Mouse (Mus musculus) MEL (cell line): ENCODE measurements around the gene Krt7. TPM values are rescaled to one million over a fixed set of nuclear protein-coding genes. Genes with fewer than 3 reads are reported as not detected.

Experiments
- DNase-seq: peaks from one replicate; pipeline ENCODE4 v3.0.0; 2011; ENCODE audit warnings: low read depth, low spot score
- H3K27ac ChIP-seq: 2 replicates; pipeline ENCODE4 v1.5.1; 2012; ENCODE audit warnings: low read depth, mild to moderate bottlenecking, control low read depth, low read length, moderate library complexity; ENCODE audit not compliant: control insufficient read depth
- H3K27me3 ChIP-seq, 2 experiments: fragments of 150-350 bp in 1 of 2; sonication (generic) in 1 of 2; 2 replicates each; pipeline ENCODE4 v1.6.1; 2012; ENCODE audit warnings: low read length in 2 of 2, mild to moderate bottlenecking in 2 of 2, improper control_type of control experiment in 1 of 2, moderate library complexity in 1 of 2; ENCODE audit not compliant: insufficient read depth in 2 of 2, control insufficient read depth in 1 of 2
- H3K36me3 ChIP-seq, 2 experiments: 2 replicates each; pipeline ENCODE4 v1.6.1; 2012 to 2014; ENCODE audit warnings: low read length in 2 of 2, improper control_type of control experiment in 1 of 2, inconsistent platforms in 1 of 2, mild to moderate bottlenecking in 1 of 2; ENCODE audit not compliant: insufficient read depth in 2 of 2, control insufficient read depth in 1 of 2
- H3K4me1 ChIP-seq, 2 experiments: fragments of 150-350 bp in 1 of 2; sonication (generic) in 1 of 2; 2 replicates each; pipeline ENCODE4 v1.6.1; 2012; ENCODE audit warnings: low read length in 2 of 2, improper control_type of control experiment in 1 of 2, mild to moderate bottlenecking in 1 of 2; ENCODE audit not compliant: insufficient read depth in 2 of 2, control insufficient read depth in 1 of 2
- H3K4me3 ChIP-seq, 2 experiments: fragments of 150-350 bp in 1 of 2; sonication (generic) in 1 of 2; 2 replicates each; pipeline ENCODE4 v1.5.1; 2012; ENCODE audit warnings: low read depth in 2 of 2, low read length in 2 of 2, mild to moderate bottlenecking in 2 of 2, moderate library complexity in 2 of 2, control low read depth in 1 of 2, improper control_type of control experiment in 1 of 2; ENCODE audit not compliant: control insufficient read depth in 1 of 2, insufficient read depth in 1 of 2
- H3K79me2 ChIP-seq: 2 replicates; pipeline ENCODE4 v1.6.1; 2012; ENCODE audit warnings: mild to moderate bottlenecking, low read length, moderate library complexity; ENCODE audit not compliant: control insufficient read depth, poor library complexity, insufficient read depth
- H3K9ac ChIP-seq: 2 replicates; pipeline ENCODE4 v1.6.1; 2012; ENCODE audit warnings: low read depth, mild to moderate bottlenecking, control low read depth, low read length, moderate library complexity; ENCODE audit not compliant: control insufficient read depth, poor library complexity, severe bottlenecking
- H3K9me3 ChIP-seq: fragments of 150-350 bp; sonication (generic); replicated peaks from 2 replicates; pipeline ENCODE4 v1.6.1; 2012; ENCODE audit warnings: mild to moderate bottlenecking, low read length, improper control_type of control experiment, moderate library complexity; ENCODE audit not compliant: insufficient read depth
- BHLHE40 ChIP-seq: IDR thresholded peaks from 2 replicates; pipeline ENCODE4 v1.6.1; 2012; ENCODE audit warnings: low read depth, mild to moderate bottlenecking, inconsistent platforms, low read length, improper control_type of control experiment, borderline replicate concordance
- CHD2 ChIP-seq: IDR thresholded peaks from 2 replicates; pipeline ENCODE4 v1.6.1; 2011; ENCODE audit warnings: low read length, improper control_type of control experiment
- CTCF ChIP-seq, 3 experiments: IDR thresholded peaks in 2 of 3; conservative IDR thresholded peaks in 1 of 3; 2 replicates each; pipeline ENCODE4 v1.5.1; 2011 to 2012; ENCODE audit warnings: low read length in 3 of 3, low read depth in 2 of 3, mild to moderate bottlenecking in 2 of 3, improper control_type of control experiment in 1 of 3, inconsistent platforms in 1 of 3, mixed read lengths in 1 of 3, moderate library complexity in 1 of 3; ENCODE audit not compliant: control insufficient read depth in 1 of 3, insufficient read depth in 1 of 3, poor library complexity in 1 of 3, severe bottlenecking in 1 of 3
- EP300 ChIP-seq, 2 experiments: IDR thresholded peaks; 2 replicates each; pipeline ENCODE4 v1.6.1; 2011; ENCODE audit warnings: improper control_type of control experiment in 2 of 2, low read length in 2 of 2, low read depth in 1 of 2, mild to moderate bottlenecking in 1 of 2
- GABPA ChIP-seq: IDR thresholded peaks from 2 replicates; pipeline ENCODE4 v1.6.1; 2012; ENCODE audit warnings: low read depth, mild to moderate bottlenecking, inconsistent platforms, low read length, improper control_type of control experiment, moderate library complexity
- GATA1 ChIP-seq: IDR thresholded peaks from 2 replicates; pipeline ENCODE4 v1.6.1; 2011; ENCODE audit warnings: low read depth, low read length, improper control_type of control experiment
- HCFC1 ChIP-seq: IDR thresholded peaks from 2 replicates; pipeline ENCODE4 v1.6.1; 2012; ENCODE audit warnings: low read depth, mild to moderate bottlenecking, inconsistent platforms, low read length, improper control_type of control experiment, moderate library complexity
- MYB ChIP-seq: IDR thresholded peaks from 2 replicates; pipeline ENCODE4 v1.6.1; 2011; ENCODE audit warnings: mild to moderate bottlenecking, low read depth, low read length, improper control_type of control experiment
- MYC ChIP-seq: IDR thresholded peaks from 2 replicates; pipeline ENCODE4 v1.6.1; 2011; ENCODE audit warnings: low read depth, mild to moderate bottlenecking, low read length, improper control_type of control experiment, moderate library complexity
- NELFE ChIP-seq: IDR thresholded peaks from 2 replicates; pipeline ENCODE4 v1.6.1; 2011; ENCODE audit warnings: low read depth, low read length, improper control_type of control experiment
- NRF1 ChIP-seq: IDR thresholded peaks from 2 replicates; pipeline ENCODE4 v1.6.1; 2014; ENCODE audit warnings: low read depth, mild to moderate bottlenecking, inconsistent platforms, low read length, improper control_type of control experiment, moderate library complexity; ENCODE audit not compliant: poor library complexity, insufficient read depth, severe bottlenecking
- POLR2AphosphoS5 ChIP-seq: IDR thresholded peaks from 2 replicates; pipeline ENCODE4 v1.6.1; 2012; ENCODE audit warnings: low read depth, borderline replicate concordance, mild to moderate bottlenecking, inconsistent platforms, low read length, moderate library complexity, mixed read lengths
- RAD21 ChIP-seq: IDR thresholded peaks from 2 replicates; pipeline ENCODE4 v1.6.1; 2011; ENCODE audit warnings: mild to moderate bottlenecking, low read depth, low read length, improper control_type of control experiment
- SMC3 ChIP-seq: IDR thresholded peaks from 2 replicates; pipeline ENCODE4 v1.6.1; 2011; ENCODE audit warnings: low read depth, low read length, improper control_type of control experiment
- TAL1 ChIP-seq: IDR thresholded peaks from 2 replicates; pipeline ENCODE4 v1.6.1; 2012; ENCODE audit warnings: mild to moderate bottlenecking, inconsistent platforms, low read length, moderate library complexity, mixed read lengths
- TCF12 ChIP-seq: IDR thresholded peaks from 2 replicates; pipeline ENCODE4 v1.6.1; 2014; ENCODE audit warnings: low read depth, mild to moderate bottlenecking, inconsistent platforms, low read length, improper control_type of control experiment, moderate library complexity
- UBTF ChIP-seq: IDR thresholded peaks from 2 replicates; pipeline ENCODE4 v1.6.1; 2012; ENCODE audit warnings: low read depth, mild to moderate bottlenecking, inconsistent platforms, low read length, improper control_type of control experiment, moderate library complexity, borderline replicate concordance; ENCODE audit not compliant: insufficient read depth
- polyA plus RNA-seq, 2 experiments: library from polyadenylated mRNA; stranded (reverse) in 1 of 2; unstranded in 1 of 2; fragments of >175 nt in 1 of 2; fragments of >200 nt in 1 of 2; gene quantifications; 2 replicates each; pipeline versions ENCODE4 v1.2.1 to v1.2.4; 2012; ENCODE audit warnings: low replicate concordance in 2 of 2, low read depth in 1 of 2; ENCODE audit not compliant: insufficient read length in 2 of 2, insufficient read depth in 1 of 2, missing spikeins in 1 of 2
- total RNA-seq: library from RNA; depleted of rRNA; stranded (reverse); fragments of 300-350 nt; gene quantifications from 2 replicates; pipeline ENCODE4 v1.2.3, GENCODE M21; 2012

The Krt7 gene
- total and polyA plus RNA-seq, 3 experiments, result 0.03 to 0.04 TPM; not detected in 1

DNA sequence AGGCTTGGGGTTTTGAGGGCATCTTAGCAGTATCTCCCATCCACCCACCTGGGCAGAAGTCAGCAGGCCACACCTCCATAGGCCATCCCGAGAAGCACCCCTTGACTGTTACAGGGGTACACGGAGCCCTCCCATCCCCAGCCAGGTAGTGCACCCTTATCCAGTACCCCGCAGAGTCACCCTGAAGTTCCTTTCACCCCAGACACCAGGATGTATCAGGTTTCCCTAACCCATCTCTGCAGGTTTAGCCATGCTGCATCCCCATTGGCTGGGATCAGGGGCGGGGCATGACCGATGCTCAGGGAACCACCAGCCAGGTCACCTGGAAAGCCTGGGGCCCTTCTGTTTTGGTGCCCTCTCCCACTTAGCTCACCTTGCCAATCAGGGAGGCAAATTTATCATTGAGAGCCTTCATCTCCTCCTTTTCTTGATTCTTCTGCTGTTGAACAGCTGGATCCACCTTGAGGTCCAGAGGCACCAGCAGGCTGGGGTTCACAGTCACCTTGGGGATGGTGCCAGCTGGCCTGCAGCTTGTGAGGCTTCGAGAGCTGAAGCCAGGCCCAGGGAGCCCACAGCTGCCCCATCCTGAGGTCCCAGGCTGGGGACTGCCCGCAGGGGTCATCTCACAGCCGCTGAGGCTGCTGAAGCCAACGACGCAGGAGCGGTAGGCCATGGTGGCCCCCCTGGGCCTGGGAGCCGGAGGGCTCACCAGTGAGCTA lies 41.3 kb upstream of the Krt7 start:
- no peak overlapping the region for H3K4me3 ChIP-seq
- no peak overlapping the region for H3K9ac ChIP-seq
- no peaks in the 10 kb centered on the region for H3K9me3 ChIP-seq
- H3K4me1 ChIP-seq, result no peaks in the 10 kb centered on the region
- DNase-seq, result no peak
- no peaks in the 10 kb centered on the region for H3K79me2 ChIP-seq
- H3K27me3 ChIP-seq, result no peaks in the 10 kb centered on the region; a peak in 1 of 4 replicates
- H3K36me3 ChIP-seq, result no peaks in the 10 kb centered on the region
- H3K27ac ChIP-seq, result no peak overlapping the region
- TF ChIP-seq TCF12 (no peak), GABPA (no peak), GATA1 (no peak), UBTF (no peak), HCFC1 (no peak), POLR2AphosphoS5 (no peak), BHLHE40 (no peak), CTCF (IDR thresholded peaks at IDR 0.05 in 2 of 3, conservative IDR thresholded peaks at IDR 0.05 in 1 of 3; ENCODE audit: control insufficient read depth in 1 of 3, insufficient read depth in 1 of 3, low read depth in 2 of 3, low read length in 3 of 3, poor library complexity in 1 of 3, severe bottlenecking in 1 of 3) (no peak), NELFE (no peak), CHD2 (no peak), TAL1 (no peak)

DNA sequence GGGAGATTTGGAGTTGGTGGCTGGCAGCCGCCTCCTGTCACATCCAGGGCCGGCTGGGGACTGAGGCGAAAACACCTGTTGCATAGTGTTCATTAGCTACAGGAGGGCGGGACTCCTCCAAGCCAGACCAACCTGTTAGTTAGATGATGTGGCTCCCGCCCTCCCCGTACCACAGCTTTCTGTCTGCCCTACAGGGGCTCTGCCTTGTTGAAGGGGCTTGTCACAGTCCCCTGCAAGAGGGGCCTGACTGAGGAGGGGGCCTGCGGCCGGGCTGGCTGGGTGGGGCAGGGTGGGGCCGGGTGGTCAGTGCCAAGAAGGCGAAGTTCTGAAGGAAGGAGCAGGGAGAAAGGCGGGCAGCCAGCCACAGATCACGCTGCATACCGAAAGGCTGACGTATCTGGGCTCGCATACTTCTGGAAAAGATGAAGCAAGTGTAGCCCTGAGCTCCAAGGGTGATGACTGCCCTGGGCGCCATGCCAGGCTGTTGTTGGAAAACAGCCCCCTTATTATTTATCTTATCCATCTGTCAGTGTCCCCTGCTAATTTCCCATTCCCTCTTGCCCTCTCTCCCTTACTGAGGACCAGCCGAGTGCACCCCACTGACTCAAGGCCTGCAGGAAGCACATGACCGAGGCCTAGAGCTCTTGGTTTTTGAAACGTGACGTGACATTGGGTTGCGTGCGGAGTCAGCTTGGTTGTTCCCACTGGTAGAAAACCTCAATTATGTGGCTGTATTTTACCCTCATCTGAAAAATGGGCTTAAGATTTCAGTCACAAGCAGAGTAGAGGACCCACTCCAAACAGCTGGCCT lies 40.5 kb upstream of the Krt7 start, which contains the start of gene Krt80:
TSS of gene Krt80 (minus strand) at position 62 of the 811 bp plus-strand sequence.
- no peak within 1 kb of the TSS for H3K4me3 ChIP-seq
- H3K9ac ChIP-seq, result no peak within 1 kb of the TSS
- no peaks in the 10 kb centered on the region for H3K9me3 ChIP-seq
- no peaks in the 10 kb centered on the region; a peak in 1 of 4 replicates for H3K27me3 ChIP-seq
- no peaks in the 10 kb centered on the region for H3K79me2 ChIP-seq
- no peaks in the 10 kb centered on the region for H3K4me1 ChIP-seq
- no peak for DNase-seq
- TF ChIP-seq POLR2AphosphoS5 (no peak), NRF1 (no peak), EP300 (IDR thresholded peaks at IDR 0.05; ENCODE audit: low read depth in 1 of 2, low read length in 2 of 2) (no peak), RAD21 (no peak), MYB (no peak), SMC3 (no peak), MYC (no peak)
- no peak within 1 kb of the TSS for H3K27ac ChIP-seq
- no peaks in the 10 kb centered on the region for H3K36me3 ChIP-seq
